Mouse (Mus musculus) adrenal gland, postnatal 25 days (tissue): ENCODE measurements around the gene Slc29a2. TPM values are rescaled to one million over a fixed set of nuclear protein-coding genes. Genes with fewer than 3 reads are reported as not detected.

Source experiments
- DNase-seq: peaks from one replicate; pipeline ENCODE4 v3.0.0; 2021; ENCODE audit warnings: mixed read lengths
- total RNA-seq: library from RNA; stranded (reverse); gene quantifications from 2 replicates; pipeline ENCODE4 v1.2.3, GENCODE M21; 2021

Slc29a2 gene
- total RNA-seq, 1 experiment from 2014 or later, result 5.0 TPM

DNA sequence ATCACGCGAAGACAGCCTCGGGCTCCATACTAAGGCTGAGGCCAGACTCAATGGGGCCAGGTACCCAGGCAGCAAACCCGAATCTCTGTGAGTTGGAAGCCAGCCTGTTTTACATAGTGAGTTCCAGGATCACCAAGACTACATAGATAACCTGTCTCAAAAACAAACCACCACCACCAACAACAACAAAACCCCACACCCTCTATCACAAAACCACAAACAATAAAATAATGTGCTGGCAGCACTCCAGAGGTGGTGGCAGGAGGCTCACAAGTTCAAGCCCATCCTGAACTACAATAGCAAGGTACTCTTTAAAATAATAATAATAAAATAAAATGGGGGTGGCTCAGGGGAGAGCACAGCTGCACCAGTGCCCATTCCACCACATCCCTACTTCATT lies 12.9 kb downstream of the Slc29a2 start:
- DNase-seq, result no peak

DNA sequence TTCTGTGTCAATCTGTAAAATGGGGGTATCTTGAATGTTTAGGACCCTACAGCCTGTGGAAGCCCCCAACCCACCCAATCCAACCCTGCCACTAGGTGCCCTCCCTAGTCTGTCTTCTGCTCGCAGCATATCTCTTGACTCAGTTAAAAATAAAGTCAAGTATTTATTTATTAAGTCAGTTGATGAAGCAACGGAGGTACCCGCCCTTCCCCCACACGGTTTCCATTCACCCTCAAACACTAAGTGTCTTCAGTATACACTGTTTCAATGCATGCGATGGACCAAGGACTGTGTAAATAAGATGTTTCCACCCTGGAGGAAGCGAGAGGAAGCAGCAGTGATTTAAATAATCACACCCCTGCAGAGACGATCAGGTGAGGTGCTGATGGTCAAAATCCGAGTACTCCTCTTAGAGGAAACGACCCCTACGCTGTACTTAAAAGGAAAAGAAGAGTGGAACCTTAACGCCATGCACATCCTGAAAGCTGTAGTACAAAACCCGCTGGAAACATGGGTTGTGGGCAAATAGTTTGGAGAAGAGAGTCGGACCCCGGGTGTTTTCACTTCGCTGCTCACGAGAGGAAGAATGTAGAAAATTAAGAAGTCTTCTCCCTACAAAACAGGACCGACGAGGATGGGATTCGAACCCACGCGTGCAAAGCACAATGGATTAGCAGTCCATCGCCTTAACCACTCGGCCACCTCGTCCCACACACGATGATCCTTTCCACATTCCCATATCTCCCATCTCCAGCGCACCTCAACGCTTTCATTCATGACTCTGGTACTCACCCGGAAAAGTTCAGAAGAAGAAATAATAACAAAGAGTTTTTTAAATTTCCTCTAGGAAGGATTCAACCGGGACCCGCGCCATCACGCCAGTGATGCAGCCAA lies 14.3 kb downstream of the Slc29a2 start:
- DNase-seq, result peak; percentile 79

DNA sequence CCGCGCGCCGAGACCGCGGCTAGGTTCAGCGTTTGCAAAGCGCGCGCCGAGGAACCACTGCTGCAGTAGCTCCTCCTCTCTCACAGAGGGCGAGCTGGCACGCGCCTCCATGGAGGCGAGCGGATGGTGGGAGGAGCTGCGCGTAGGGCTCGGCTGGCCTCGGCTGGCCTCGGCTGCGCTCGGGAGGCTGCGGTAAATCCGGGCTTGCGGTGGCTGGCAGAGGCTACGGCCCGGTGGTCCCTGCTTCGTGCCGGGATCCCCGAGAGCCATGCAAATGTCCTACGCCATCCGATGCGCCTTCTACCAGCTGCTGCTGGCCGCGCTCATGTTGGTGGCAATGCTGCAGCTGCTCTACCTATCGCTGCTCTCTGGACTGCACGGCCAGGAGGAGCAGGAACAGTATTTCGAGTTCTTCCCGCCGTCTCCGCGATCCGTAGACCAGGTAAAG lies 15.1 kb downstream of the Slc29a2 start, which contains the start of the genes B4gat1 and AC124502.3:
Gene B4gat1 (plus strand): TSS at position 118 of the 448 bp plus-strand sequence.
Gene AC124502.3 (plus strand): TSS at position 183 of the 448 bp plus-strand sequence.
- peak; percentile 90 for DNase-seq

DNA sequence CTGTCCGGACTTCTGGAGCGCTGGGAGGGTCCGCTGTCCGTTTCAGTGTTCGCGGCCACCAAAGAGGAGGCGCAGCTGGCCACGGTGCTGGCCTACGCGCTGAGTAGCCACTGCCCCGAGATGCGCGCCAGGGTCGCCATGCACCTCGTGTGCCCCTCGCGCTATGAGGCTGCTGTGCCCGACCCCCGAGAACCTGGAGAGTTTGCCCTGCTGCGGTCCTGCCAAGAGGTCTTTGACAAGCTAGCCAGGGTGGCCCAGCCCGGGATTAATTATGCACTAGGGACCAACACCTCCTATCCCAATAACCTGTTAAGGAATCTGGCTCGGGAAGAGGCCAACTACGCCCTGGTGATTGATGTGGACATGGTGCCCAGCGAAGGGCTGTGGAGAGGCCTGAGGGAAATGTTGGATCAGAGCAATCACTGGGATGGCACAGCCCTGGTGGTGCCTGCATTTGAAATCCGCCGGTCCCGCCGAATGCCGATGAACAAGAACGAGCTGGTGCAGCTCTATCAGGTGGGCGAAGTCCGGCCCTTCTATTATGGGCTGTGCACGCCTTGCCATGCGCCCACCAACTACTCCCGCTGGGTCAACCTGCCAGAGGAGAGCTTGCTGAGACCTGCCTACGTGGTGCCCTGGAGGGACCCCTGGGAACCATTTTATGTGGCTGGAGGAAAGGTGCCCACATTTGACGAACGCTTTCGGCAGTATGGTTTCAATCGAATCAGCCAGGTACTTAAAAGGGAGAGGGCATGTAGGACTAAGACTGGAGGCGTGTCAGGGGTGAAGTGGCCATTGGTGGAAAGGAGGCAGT lies 15.8 kb downstream of the Slc29a2 start:
- no peak for DNase-seq

DNA sequence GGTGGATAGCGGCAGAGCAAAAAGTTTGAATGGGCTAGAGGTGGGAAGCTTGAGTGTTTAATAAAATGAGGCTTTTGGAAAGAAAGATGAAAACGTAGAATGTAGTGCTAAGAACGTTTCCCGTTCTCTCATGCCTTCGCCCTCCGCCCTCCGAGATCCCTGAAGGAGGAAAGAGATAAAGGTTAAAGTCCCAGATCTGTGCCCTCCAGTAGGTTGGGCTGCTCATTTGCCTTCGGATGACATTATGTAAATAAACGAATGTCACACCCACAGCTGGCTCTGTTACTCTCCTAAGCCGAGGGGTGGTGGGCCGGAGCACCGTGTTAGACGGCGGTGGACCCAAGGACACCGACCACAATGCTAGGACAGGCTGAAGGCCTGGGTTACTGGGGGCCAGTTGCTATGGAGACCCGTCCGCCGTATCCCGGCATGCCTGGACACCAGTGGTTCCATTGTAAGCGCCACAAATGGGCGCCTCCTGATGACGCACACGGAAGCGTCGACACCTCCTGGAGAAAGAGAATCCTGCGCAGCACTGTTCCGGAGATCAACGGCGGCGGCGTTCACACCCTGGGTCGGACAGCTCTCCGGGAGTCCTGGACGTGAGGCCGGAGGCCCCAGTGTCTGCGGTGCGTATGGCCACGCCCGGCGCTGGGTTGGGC lies 17.3 kb downstream of the Slc29a2 start, which contains the start of gene Brms1:
Gene Brms1 (plus strand): TSS at position 493 of the 662 bp plus-strand sequence.
- DNase-seq, result peak; percentile 89

DNA sequence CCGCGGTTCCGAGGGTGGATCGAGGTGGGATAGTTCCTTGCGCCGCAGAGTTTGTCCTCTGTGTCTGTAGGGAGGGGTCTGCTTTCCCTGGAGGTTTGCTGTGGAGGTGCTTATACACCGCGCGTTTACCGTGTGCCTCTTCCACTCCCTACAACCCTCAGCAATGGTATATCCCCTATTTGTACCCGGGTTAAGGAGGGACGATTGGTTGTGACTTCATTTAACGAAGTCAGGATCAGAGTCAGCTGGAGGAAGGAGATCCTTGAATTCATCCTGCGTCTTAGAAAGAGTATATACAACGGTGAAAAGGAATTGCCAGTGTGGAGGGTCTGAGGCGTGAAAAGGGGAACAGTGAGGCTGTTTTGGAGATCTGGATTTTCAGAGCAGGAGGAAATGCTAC lies 17.9 kb downstream of the Slc29a2 start:
- no peak for DNase-seq

DNA sequence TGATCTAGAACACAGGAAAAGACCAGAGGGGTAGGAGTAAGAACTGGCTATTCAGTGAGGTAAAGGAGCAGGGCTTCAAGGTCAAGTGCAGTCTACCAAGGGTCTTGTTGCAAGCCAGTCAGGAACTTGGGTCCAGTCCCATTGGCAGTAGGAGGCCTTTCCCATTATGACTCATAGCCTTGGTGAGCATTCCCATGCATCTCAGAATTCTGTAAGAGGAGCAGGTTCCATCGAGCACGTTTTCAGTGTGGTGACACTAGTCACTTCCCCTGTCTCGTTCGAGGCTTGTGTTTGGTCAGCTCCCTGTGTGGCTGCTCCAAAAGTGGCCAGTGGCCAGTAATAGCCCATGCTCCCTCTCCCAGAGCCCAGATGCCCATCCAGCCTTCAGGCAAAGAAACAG lies 21.9 kb downstream of the Slc29a2 start:
- DNase-seq, result no peak

DNA sequence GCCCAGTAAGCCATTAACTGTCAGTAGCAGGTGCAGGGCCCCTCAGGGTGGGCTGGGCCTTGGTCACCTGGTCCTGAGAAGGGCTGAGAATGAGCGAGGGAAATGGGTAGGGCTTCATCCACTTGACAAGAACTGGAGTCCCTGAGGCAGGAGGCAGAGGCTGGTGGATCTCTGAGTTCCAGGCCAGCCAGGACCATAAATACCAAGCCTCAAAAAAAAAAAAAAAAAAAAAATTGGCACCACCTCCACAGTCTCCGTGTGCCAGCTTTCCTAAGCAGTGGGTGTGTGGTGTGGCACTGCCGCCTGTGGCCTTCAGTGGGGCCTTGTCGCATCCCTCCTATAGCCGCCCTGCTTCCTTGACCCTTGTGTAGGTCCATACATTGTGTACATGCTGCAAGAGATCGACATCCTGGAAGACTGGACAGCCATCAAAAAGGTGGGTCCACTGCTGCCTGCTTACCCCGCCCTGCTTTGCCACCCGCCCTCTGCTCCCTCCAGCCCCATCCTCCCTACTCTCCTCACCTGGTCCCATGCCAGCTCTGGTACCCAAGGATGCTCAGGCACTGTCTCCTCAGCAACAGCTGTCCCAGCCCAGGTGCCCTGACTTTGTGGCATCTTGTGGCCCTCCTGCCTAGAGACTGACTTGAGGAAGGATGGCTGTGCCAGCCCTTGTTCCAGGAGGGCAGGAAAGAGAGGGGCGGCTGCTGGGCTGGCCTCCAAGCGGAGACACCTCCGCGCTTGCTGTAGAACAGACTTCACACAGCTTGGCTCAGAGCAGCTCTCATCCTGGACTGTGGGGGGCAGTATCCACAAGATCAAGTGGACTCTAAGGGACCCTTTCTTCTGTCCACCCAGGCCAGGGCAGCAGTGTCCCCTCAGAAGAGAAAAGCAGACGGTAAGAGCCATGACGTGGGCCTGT lies 24.7 kb downstream of the Slc29a2 start:
- DNase-seq, result no peak

DNA sequence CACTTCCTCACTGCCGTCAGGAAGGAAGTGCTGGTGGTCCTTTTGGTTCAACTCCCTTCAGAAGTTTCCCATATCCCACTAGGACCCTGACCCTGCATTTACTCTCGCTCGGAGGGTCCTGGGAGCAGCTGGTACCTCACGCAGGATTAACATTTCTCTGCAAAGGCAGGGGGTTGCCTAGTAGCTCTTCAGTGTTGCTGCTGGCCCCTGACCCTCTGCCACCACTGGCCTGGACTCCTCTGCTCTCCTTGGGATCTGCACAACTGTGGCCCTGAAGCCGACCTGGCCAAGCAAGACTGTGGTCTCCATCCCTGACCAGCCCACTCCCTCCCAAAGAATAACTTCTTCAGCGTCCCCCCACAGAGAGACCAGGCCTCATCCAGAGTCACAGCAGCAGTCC lies 25.7 kb downstream of the Slc29a2 start:
- DNase-seq, result no peak

DNA sequence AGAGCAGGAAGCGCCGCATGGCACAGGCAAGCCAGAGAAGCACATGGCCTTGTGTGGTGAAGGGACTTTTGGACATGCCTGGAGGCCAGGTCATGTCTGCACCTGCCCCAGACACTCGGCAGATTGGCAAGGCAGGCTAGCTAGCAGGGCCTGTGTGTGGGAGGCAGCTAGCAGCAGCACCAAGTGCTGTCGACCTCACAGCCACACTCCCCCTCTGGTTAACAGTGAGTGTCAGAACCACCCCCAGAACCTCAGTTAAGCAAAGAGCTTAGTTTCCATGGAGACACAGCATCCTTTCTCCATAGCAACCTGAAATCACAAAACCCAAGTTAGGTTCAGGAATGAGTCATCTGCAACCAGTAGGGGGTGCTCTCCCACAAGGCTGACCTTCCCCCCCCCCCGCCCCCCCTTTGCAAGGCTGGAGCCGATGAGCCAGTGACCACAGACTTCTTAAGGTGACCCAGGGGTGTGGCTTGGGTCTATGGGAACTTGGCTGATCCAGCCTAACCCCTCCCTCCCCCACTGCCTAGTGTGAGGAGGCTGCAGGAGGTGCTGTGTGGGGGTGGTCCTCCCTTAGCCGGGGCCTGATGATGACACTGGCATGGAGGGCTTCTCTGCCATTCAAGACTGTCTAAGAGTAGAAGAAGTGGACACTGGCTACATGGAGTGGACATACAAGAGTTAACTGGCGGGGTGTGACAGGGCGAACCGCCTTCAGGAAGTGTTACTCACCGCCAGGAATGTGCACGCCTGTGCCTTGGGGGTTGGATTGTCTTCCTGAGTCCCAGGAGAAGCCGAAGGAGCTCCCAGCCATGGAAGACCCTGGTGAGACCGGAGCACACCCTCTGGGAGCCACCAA lies 26.6 kb downstream of the Slc29a2 start, which contains the start of gene Rin1:
Gene Rin1 (plus strand): TSS at position 435 of the 859 bp plus-strand sequence.
- no peak for DNase-seq

DNA sequence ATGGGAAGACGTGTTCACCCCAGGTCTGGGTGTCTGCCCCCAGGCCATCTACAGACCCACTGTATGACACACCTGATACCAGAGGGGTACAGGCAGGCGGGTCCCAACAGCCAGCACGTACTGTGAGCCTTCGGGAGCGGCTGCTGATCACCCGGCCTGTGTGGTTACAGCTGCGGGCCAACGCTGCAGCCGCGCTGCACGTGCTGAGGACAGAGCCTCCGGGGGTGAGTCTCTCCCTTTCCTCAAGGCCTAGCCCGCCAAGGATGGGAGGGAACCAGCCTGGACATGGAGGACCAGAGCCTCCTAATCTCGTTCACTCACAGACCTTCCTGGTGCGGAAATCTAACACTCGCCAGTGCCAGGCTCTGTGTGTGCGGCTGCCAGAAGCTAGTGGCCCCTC lies 27.4 kb downstream of the Slc29a2 start:
- no peak for DNase-seq

DNA sequence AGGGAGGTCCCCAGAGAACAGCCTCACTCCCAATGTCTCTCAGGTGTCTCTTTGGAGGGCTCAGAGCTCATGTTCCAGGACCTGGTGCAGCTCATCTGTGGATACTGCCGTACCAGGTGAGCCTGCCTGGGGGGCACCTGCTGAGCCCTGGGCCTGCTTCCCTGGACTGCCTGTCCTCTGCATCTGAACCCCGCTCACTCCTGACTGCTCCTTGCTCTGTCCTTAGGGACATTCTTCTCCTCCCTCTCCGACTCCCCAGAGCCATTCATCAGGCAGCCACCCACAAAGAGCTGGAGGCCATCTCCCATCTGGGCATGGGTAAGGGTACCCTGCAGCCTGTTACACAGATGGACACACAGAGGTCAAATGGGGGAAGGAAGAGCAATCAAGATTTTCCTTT lies 27.9 kb downstream of the Slc29a2 start:
- no peak for DNase-seq

DNA sequence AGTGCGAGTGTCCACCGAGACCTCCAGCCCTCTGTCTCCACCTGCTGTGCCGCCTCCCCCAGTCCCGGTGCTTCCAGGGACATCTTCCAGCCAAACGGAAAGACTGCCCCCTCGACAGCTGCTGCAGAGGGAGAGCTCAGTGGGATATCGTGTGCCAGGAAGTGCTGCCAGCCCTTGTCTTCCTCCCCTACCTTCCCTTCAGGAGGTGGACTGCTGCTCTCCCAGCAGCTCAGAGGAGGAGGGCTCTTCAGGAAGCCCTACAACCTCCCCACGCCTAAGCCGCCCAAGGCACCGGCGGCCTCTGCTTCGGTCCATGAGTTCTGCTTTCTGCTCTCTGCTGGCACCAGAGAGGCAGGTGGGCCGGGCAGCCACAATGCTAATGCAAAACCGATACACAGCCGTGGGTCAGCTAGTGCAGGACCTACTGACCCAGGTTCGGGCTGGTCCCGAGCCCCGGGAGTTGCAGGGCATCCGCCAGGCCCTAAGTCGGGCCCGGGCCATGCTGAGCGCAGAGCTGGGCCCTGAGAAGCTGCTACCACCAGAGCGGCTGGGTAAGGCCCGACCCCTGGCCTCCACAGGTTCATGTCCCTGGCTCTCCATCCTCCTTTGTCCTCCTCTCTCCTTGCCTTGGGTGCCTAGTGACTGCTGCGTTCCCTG lies 28.6 kb downstream of the Slc29a2 start:
- no peak for DNase-seq

DNA sequence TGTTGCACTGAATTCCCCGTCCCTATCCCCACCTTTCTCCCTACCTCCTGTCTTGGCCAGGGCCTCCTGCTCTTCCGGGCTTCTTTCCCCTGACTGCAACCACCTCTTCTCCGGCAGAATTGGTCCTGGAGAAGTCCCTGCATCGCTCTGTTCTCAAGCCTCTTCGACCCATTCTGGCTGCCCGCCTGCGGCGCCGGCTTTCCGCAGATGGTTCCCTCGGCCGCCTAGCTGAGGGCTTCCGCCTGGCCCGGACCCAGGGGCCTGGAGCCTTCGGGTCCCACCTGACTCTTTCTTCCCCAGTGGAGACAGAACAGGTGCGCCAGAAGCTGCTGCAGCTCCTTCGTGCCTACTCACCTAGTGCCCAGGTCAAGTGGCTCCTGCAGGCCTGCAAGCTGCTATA lies 29.2 kb downstream of the Slc29a2 start:
- DNase-seq, result no peak

DNA sequence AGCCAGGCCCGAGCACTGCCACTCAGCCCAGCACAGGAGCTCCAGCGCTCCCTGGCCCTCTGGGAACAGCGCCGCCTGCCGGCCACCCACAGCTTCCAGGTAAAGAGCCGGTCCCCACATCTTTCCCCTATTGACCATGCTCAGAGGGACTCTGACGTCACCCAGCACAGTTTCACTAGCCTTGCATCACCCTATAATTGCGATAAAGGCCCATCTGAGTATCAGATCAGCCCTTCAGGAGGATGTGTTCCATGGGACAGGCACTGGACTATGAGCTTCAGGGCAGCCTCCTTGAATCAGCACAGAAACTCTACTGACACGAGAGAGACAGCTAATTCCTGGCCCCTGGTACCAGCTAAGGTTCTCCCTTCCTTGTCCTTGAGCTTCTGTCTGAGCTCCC lies 30.2 kb downstream of the Slc29a2 start:
- peak; percentile 67 for DNase-seq

DNA sequence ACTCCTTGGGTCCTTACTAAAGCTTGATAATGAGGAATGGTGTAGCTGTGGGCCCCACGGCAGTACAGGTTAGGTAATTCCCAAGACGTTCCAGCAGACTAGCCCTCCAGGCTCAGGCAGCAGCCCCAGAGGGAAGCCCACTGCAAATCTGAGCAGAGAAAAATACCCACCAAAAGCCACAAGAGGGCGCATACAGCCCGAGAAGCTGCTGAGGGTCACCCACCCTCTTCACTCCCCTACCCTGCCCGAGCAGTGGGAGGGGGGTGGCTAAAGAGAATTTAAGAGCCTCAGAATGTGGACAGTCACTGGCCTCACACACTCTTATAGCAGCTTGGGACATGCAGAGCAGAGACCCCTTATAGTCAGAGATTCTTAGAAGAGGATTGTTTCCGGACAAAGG lies 32.6 kb downstream of the Slc29a2 start:
- DNase-seq, result no peak

DNA sequence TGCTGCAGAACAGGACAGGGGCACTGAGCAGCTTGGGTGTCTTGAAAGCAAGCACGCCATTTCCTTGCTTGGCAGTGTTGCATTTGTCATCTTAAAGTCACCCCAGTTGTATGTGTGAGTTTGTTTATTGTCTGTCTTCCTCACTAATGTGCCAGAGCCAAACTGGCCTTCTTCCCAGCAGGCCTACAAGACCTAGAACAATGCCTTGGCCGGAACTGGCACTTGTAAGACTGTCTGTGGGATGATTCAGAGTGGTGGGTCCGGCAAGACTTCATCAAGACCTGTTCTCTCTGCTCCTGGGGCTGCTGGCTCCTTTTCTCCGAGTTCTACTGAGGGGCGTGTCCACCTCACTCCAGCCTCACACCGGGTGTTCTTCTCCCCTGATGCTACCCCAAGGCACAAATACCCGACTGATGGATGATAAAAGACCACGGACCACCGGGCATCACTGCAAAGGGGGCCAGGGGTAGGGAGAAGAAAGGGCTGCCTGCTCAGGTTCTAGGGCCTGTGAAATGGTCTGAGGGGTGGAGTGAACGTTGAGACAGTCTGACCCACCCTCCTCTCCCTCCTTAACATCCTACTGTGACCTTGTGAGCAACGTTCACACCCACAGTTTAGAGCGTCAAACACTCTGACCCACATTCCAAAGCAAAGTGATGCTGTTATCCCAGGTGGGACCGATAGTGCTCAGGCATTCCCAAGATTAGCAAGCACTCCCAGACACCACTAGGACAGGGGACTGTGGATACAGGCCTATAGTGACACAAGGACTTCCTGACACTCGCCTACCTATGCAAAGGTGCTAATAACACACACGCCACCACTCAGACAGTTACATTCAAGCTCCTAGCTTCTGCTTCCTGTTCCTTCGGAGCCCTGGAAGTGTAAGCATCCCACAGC lies 34.5 kb downstream of the Slc29a2 start:
- no peak for DNase-seq
